Mouse (Mus musculus) adrenal gland, postnatal 4 days (tissue): ENCODE results near the gene Cacna2d2. TPM values are rescaled to one million over a fixed set of nuclear protein-coding genes. Genes with fewer than 3 reads are reported as not detected.

Experiments
- DNase-seq, 2 experiments: peaks; one replicate each; pipeline ENCODE4 v3.0.0; 2021 to 2022; ENCODE audit warnings: low spot score in 2 of 2, mixed read lengths in 2 of 2
- total RNA-seq, 2 experiments: library from RNA; stranded (reverse); gene quantifications; 2 replicates each; pipeline ENCODE4 v1.2.3; 2021

Gene Cacna2d2
- total RNA-seq, 2 experiments from 2014 or later: 10.1 to 10.9 TPM

- DNase-seq: no peak
Measured at GRCm38 (mm10) chr9:107400666-107401285, 1.4 kb downstream of the Cacna2d2 start.

DNA sequence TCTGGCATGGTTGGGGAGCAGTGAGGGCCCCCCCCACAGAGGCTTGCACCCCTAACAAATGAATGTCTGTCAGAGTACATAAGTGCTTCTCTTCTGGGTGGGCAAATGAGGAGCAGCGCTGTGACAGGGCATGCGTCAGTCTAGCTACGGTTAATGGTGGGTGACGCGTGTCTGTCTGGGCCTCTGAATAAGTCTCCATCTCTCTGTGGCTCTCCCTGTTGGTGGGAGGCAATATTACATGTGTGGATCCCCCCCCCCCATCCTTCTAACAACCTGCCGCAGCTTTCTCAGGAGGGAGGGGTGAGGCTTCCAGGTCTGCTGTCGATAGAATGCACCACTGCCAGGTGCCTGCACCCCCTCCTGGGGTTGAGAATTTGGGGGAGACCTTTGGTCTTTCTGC, 3.7 kb downstream of the Cacna2d2 start:
- DNase-seq: no peak

- DNase-seq: no peak
Measured at GRCm38 (mm10) chr9:107409449-107409848, 10.0 kb downstream of the Cacna2d2 start.

GRCm38 (mm10) chr9:107417106-107417505, 17.7 kb downstream of the Cacna2d2 start:
- DNase-seq: no peak

GRCm38 (mm10) chr9:107419491-107420244, 20.3 kb downstream of the Cacna2d2 start:
- no peak for DNase-seq

- DNase-seq: no peak
Measured at GRCm38 (mm10) chr9:107420898-107421297, 21.5 kb downstream of the Cacna2d2 start.

DNA sequence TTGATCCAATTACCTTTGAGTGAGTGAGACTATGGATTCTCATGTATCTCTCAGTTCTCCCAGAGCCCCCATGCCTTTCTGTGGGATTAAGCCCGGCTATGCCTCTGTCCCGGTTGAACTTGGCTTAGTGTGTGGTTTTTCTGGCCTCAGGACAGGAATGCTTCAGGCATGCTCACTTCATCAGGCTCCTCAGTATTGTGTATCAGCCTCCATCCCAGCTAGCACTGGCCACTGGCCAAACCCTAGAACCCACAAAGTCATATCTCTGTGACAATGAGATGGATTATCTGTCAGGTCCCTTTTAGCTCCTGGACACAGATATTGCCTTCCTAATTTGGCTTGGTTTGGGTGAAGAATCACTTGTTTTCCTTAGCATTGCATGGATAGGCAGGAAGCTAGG, 23.5 kb downstream of the Cacna2d2 start:
- no peak for DNase-seq

DNA sequence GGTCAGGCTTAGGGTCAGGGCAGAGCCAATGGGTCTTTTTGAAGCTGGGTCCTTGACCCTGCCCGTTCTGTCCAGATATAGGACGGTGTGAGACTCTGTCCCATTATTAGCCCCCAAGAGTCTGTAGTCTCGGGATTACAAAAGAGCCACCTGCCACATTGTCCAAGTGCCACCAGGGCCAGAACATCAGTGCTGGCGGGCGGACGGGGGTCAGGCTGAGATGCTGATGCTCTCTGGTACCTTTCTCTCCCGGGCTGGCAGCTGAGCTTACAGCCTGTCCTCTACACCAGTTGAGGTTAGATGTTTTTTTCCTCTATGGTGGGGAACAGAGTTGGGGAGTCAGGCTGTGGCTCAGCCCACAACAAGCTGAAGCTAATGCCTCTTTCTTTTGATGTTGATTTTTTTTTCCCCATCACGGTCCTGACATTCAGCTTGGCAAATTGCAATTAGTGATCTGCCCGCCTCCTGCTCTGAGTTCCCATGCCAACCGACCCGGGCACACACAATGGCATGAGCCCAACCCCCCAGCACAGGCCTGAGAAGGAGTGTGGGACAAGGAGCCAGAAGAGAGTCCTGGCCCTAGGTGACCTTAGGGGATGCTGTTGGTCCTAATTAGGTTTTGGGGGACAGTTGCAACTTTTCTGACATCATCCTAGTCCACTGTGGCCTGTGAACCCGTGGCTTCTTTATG, 25.2 kb downstream of the Cacna2d2 start:
- DNase-seq: no peak

- DNase-seq: no peak
Measured at GRCm38 (mm10) chr9:107427876-107428275, 28.5 kb downstream of the Cacna2d2 start.

- no peak for DNase-seq
Measured at GRCm38 (mm10) chr9:107428451-107429186, 29.2 kb downstream of the Cacna2d2 start.

DNA sequence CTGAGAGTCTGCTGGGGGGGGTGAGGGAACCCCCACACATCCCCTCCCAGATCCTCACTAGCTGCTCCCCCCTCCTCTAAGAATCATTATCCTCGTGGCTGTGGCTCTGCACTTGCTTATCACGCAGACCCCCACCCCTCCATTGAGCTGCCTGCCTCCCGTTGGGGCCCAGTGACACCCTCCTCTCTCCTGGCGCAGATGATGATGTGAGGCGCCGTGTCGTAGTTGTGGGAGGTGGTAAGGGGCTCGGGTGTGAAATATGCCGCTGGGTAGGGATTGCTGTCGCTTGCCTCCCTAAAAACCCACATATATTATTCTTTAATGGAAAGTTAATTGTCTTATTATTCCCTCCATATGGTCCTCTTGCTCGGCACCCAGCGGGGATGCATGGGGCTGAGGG, 31.0 kb downstream of the Cacna2d2 start:
- DNase-seq: no peak

DNA sequence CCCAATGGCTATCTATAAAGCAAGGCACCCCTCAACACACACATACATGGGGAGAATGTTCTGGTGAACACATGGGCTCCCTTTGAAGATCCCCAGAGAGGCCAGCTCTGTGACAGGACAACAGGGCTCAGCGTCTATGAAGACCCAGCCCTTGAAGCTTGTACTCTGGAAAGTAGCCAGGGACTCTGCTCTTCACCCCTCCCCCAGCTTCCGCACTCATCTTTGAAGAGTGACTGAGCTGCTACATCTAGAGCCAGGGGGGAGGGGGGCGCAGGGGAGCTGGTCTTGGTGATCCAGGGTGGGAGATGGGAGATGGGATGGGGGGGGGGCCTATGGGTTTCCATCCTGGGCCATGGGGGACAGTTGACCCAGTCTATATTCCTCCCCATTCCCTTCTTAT, 33.1 kb downstream of the Cacna2d2 start:
- no peak for DNase-seq

- no peak for DNase-seq
Measured at GRCm38 (mm10) chr9:107434851-107435250, 35.4 kb downstream of the Cacna2d2 start.

- DNase-seq: no peak
Measured at GRCm38 (mm10) chr9:107435285-107435684, 35.9 kb downstream of the Cacna2d2 start.

DNA sequence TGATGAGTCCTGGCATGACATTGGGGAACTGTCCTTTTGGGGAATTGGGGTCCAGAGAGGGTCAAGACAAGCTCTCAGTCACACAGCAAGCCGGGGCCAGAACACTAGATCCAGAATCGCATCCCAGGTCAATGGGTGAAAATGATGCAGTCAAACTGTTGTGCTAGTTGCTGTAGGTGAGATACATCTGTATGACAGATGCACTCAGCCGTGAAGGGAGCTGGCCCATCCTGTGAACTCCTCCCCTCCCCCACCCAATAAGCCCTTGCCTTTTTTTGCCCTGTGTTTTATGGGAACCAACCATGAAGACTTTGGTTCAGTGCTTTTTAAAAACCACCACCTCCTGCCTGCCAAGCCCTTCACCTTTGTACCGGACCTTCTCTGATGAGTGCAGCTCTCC, 43.5 kb downstream of the Cacna2d2 start:
- DNase-seq: no peak

GRCm38 (mm10) chr9:107443324-107443723, 43.9 kb downstream of the Cacna2d2 start:
- DNase-seq: no peak

DNA sequence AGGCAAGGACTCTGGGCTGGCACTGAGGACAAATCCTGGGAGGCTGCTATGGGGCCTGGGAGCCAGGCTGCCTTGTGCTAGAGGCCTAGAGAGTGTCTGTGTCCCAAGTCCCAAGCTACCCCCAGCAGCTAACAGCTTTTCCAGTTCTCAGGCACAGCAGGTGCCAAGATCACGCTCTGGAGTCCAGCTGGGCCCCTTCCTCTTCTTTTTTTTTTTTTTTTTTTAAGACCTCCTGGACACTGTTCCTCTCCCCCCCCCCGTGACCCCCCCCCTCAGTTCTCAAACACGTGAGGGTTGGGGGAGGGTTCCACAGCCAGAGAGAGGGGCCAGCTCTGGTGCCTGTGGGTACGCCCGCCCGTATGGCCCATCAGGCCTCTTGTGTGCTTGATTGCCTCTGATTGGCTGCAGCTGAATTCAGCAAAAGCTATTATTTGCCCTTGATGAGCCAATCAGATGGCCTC, 45.6 kb downstream of the Cacna2d2 start:
- DNase-seq: no peak

DNA sequence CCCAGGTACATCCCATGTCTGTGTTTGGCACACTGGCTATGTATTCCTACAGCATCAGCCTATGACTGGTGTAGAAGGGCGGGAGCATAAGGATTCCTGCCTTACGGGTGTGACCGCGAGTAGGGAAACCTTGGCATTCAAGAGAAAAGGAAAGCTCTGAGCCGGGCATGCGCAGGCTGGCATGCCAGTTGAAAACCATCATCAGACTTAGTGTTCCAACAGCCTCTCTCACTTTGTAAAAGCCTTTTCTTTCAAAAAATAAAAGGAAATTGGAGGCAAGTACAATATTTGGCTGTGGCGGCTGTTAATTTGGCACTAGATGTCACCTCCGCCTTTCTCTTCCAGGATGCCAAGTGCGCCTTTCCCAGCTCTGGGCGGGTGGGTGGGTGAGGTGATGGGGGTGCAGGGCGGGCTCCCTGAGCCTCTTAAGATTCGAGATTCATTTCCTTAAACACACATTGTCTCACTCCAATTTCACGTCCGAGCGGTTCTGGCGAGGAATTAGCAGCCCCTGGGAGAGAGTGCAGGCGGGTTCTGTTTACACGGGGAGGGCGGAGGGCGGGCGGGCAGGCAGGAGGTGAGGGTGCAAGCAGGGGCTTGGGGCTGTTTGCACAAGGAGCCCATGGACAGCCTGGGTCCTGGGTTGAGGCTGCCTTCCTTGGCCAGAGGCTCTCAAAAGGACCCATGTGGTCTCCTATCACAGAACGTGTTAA, 49.5 kb downstream of the Cacna2d2 start:
- DNase-seq: no peak

GRCm38 (mm10) chr9:107451400-107451799, 52.0 kb downstream of the Cacna2d2 start:
- DNase-seq: no peak

GRCm38 (mm10) chr9:107451891-107452521, 52.6 kb downstream of the Cacna2d2 start:
- DNase-seq: no peak
